Mouse (Mus musculus): ENCODE data around the gene Atxn3.

DNA sequence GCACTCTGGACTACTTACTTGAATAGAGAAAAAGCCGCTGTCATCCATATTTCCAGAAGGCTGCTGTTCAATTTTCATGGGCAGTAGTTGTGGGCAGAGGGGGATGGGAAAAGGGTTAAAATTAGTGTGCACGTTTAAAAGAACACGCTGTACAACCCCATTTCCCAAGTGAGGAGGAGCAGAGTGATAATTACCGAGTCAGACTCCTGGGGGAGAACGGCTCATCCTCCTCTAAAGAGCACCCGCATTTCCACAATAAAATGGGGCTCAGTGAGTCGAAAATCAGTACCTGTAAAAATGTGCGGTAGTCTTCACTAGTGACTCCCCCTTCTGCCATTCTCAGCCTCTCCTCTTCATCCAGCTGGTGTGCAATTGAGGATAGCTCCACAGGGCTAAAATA lies 10.1 kb downstream of the Atxn3 start:
- TF ChIP-seq CTCF (IDR thresholded peaks at IDR 0.05; ENCODE audit: extremely low read depth, insufficient read depth, low read length) (no peak), POLR2A (IDR thresholded peaks at IDR 0.05; ENCODE audit: extremely low read depth, insufficient read depth, low read length) (no peak)
